Mouse (Mus musculus): ENCODE data around the gene Ugt1a6a. TPM values are rescaled to one million over a fixed set of nuclear protein-coding genes. Genes with fewer than 3 reads are reported as not detected.

Ugt1a6a gene
- total RNA-seq, 2 experiments from 2014 or later = 0.52 to 0.86 TPM

Other genes with a start within 250 kb of the Ugt1a6a start
- gene Usp40, start 126.3 kb upstream of the Ugt1a6a start, total RNA-seq (2021) = 10 to 100 TPM; 21.4 to 25.6 TPM
- not detected for gene Ugt1a10, start 79.4 kb upstream of the Ugt1a6a start, total RNA-seq (2021)
- not detected for gene Ugt1a9, start 64.0 kb upstream of the Ugt1a6a start, total RNA-seq (2021)
- not detected for gene Ugt1a8, start 47.0 kb upstream of the Ugt1a6a start, total RNA-seq (2021)
- gene Ugt1a7c, start 39.7 kb upstream of the Ugt1a6a start, total RNA-seq (2021) = 1 to 10 TPM in 1 of 2 experiments, under 1 TPM in 1; 0.51 to 1.3 TPM
- gene Ugt1a6b, start 31.6 kb upstream of the Ugt1a6a start, total RNA-seq (2021) = not detected
- not detected for gene Ugt1a5, start 31.2 kb downstream of the Ugt1a6a start, total RNA-seq (2021)
- gene Ugt1a2, start 65.8 kb downstream of the Ugt1a6a start, total RNA-seq (2021) = not detected
- gene Dnajb3, start 71.0 kb downstream of the Ugt1a6a start, total RNA-seq (2021) = 1 to 10 TPM; 2.2 to 3.0 TPM
- gene Ugt1a1, start 77.2 kb downstream of the Ugt1a6a start, total RNA-seq (2021) = not detected
- under 1 TPM in 1 of 2 experiments, not detected in 1; 0.05 TPM for gene Mroh2a, start 92.2 kb downstream of the Ugt1a6a start, total RNA-seq (2021)
- 10 to 100 TPM; 30.7 to 36.6 TPM for gene Hjurp, start 142.8 kb downstream of the Ugt1a6a start, total RNA-seq (2021)
- gene Trpm8, start 142.9 kb downstream of the Ugt1a6a start, total RNA-seq (2021) = under 1 TPM in 1 of 2 experiments, not detected in 1; 0.15 TPM